Mouse (Mus musculus): ENCODE measurements at regions not wholly inside any gene's neighbourhood (a gene's known extent, or its start where the extent isn't known, plus 50 kb on each side); places are given as distances from the start of the nearest gene placed in this dataset.

DNA sequence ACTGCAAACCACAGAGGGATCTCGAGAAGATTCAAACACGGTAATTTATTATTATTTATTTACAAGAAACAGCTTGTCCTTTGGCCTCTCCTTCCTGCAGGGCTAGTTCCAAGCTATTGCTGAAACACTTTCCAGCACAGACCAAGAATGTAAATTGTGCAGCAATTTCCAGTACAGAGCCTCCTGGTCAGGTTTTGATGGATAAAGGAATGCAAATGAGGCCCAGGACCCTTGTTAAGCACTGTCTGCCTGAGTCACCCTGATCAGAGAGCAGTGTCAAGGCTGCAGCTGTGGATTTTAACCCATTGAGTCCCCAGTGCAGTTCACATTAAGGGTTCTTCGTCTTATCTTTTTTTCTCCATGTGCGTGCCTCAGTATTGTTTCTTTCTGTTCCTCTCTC lies 142.3 kb upstream of the Zkscan2 start:
- DNase-seq (ENCODE audit: inconsistent age in 2 of 2, low spot score in 1 of 2), result no peak

DNA sequence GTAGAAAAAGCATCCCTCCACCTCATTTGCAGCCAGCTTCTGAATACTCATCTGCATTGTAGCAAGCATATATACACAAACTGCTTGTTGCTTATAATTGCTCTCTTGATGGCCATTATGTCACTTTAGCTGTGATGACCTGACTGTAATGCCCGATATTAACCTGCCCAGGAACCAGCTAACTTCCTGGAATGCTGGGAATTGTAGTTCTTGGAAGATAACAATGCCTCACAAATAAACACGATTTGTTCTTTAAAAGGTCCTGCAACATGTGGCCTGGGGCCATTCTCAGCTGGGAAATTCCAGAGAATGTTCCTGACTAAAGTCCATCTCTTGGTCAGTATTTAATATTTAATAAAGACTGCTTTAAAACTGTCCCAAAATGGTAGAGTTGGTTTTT lies 143.2 kb upstream of the Zkscan2 start:
- no peak for DNase-seq (ENCODE audit: inconsistent age in 2 of 2, low spot score in 1 of 2)

DNA sequence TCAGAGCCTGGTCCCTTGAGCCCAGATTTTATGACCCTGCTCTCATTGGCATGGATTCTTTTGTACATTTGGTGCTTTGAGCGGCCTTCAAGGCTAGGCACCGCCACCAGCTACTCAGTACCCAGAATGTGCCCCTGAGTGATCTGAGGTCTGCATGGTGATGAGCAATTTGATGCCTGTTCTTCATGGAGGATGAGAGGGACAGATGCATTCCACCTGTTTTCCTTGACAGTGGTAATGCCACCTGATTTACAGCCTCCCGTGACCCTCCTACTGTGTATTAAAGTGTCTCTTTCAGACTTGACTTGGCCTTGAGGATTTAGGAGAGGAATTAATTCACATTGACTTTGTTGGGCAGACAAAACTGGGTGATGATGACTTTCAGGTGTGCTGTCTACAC lies 145.3 kb upstream of the Zkscan2 start:
- DNase-seq (ENCODE audit: inconsistent age in 2 of 2, low spot score in 1 of 2), result no peak

DNA sequence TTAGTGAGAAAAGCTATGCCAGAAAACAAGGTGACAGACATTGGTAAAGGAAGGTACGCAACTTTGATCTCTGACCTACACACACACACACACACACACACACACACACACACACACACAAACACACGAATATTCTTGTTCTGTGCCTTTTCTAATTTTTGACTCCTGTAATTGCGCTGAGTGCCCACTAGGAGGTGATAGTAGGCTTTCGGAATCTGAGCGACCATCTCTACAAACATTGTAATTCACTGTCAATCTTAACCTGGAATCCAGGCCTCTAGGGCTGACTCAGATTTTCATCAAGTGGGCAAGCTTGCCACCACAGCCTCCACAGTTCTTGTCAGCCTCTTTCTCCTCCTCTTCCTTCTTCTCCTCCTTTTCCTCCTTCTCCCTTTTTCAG lies 165.2 kb upstream of the Zkscan2 start:
- no peak for DNase-seq (ENCODE audit: inconsistent age in 2 of 2, low spot score in 1 of 2)

DNA sequence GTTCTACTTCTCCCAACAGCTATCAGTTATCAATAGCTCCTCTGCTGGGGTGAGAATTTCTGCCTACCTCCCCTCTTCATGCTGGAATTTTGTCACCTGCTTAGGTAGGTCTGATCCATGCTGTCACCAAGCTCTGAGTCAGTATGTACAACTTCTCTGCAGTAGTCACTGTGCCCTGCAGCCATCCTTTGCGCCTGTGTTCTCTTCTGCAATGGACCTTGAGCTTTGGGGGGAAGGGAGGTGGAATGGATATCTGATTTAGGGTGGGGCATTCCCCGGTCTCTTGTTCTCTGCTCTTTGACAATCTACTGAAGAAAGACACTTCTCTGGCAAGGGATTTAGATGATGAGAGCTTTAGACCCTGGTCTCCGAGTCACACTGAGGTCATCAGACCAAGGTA lies 184.5 kb upstream of the Zkscan2 start:
- DNase-seq (ENCODE audit: inconsistent age in 2 of 2, low spot score in 1 of 2), result no peak

DNA sequence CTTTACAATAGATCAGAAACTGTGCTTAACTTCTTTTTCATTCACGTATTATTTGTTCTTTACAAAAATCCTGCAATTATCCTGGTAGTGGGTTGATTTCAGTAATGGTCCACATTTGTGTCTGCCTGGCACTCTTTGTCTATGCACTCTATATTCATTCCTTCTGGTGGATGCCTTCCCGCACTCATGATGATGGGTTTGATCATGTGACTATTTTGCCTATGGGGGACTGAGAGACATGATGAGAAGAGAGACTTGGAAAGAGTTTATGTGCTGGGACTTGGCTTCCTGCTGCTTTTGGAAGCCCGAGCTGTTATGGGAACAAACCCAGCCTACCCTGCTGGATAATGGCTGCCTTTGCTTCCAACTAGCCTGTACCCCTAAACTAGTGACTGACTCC lies 186.3 kb upstream of the Zkscan2 start:
- DNase-seq (ENCODE audit: inconsistent age in 2 of 2, low spot score in 1 of 2), result no peak

DNA sequence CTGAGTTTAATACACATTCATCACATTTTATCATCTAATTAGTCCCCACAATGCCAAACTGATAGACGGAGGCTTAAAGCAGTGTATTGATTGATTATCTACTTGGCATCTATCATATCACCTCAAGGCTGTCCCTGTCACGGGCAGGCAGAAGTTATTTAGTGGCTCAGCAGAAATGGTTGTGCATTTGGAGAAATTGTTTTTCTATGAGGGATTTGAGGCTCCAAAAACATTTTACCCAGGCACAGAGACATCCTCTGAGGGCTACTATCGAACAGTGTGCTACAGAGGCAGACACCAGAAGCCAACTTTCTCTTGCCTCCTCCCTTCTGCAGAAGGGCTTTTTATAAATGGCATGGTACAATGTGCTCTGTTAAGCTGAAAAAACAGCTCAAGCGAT lies 230.8 kb upstream of the Zkscan2 start:
- DNase-seq (ENCODE audit: inconsistent age in 2 of 2, low spot score in 1 of 2), result no peak

DNA sequence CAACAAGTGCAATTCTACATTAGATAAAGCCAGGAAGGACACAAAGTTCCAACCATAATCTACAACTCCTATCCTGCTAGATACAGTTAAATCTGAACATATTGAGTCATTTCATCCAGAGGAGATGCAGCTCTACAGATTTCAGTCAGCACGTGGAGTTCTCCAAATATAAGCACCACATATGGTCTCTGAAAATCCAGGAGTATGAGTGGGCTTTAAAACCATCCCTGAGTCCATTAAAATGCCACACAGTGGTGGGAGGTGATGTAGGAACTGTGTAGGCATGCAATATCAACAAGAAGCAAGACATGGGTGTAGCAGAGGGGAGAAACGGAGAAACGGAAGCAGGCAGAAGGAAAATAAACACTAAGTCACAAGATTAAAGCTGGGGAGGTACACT lies 232.8 kb upstream of the Zkscan2 start:
- DNase-seq (ENCODE audit: inconsistent age in 2 of 2, low spot score in 1 of 2), result no peak

DNA sequence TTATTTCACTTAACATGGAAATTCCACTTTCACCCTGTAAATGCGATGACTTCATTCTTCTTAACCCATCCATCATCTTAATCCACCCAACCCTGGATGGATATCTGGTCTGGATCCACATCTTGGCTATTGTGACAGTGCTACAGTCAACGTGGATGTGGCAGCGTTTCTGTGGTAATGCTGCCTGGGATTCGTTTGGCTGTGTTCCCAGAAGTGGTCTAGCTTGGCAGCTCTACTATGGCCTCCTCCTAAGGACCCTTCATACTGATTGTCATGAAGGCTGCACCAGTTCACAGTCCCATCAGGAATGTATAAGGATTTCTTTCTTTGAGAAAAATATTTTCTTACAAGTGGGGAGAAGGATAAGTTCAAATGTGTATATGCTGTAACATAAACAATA lies 234.7 kb upstream of the Hs3st4 start:
- DNase-seq (ENCODE audit: inconsistent age in 2 of 2, low spot score in 1 of 2), result no peak

DNA sequence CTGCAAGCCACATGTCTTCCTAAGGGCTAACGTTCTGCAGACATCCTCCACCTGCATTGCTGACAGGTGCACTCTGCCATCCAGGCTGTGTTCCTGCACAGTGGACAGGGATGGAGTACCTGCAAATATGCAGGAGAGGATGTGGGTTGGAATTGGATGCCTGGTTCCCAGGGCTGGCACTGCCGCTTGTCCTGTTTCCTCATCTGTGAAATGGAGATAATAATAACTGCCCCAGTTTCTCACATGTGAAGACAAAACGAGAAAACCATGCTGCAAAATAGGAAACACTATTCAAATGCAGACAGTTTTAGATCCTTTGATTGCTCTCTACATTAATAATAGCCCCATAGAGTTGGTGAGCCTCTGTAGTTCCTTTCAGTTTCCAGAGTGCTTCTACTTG lies 229.4 kb upstream of the Hs3st4 start:
- no peak for DNase-seq (ENCODE audit: inconsistent age in 2 of 2, low spot score in 1 of 2)

DNA sequence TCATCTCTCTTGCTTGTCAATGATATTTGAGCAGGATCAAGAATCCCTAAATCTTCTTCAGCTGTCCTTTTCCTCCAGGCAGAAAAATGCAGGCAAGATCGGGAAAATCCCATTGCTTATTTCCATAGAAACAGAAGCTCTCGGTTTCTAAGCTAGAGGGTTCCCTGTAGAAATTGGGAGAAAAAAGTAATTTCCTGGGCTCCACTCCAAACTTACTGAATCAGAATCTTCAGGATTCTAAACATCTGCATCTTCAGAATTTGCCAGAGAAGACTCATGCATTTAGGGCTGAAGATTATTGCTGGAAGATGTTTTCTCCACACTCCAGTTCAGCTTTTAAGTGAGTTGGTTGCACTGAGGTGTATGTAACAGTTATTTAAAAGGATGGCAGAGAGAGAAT lies 187.6 kb upstream of the Hs3st4 start:
- DNase-seq (ENCODE audit: inconsistent age in 2 of 2, low spot score in 1 of 2), result no peak

DNA sequence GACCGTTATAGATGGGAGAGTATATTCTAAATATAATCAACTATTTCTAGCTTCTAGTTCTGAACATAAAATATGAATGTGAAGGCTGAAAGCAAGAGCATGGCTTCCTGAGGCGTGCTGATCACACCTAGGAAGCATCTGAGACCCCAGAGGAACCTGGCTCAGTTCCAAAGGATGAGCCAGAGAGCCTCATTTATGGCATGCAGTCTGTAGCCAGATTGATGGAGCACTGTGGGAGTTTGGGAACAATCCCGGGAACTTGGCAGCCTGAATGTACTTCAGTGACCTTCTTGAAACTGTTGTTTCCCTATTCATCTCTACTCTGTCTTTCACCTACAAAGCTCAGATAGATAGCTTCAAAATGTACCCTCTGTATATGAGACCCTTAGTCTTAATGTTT lies 186.6 kb upstream of the Hs3st4 start:
- DNase-seq (ENCODE audit: inconsistent age in 2 of 2, low spot score in 1 of 2), result no peak

DNA sequence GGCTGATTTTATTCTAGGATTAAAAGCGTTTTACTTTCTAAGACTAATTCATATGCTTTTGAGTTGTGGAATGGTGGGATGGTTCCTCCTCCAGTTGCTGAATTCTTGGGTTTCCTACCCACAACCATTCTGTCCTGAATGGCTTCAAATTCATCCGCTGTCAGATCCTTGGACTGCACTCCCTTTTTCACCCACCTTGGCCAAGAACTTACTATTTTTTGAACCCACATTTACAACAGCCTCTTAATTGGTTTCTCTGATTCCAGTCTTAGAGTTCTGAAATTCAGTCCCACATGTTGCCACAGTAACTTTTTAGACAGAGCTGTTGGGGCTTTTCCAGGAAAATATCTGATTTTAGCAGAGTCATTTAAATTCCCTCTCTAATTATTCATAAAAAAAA lies 177.0 kb upstream of the Hs3st4 start:
- no peak for DNase-seq (ENCODE audit: inconsistent age in 2 of 2, low spot score in 1 of 2)

DNA sequence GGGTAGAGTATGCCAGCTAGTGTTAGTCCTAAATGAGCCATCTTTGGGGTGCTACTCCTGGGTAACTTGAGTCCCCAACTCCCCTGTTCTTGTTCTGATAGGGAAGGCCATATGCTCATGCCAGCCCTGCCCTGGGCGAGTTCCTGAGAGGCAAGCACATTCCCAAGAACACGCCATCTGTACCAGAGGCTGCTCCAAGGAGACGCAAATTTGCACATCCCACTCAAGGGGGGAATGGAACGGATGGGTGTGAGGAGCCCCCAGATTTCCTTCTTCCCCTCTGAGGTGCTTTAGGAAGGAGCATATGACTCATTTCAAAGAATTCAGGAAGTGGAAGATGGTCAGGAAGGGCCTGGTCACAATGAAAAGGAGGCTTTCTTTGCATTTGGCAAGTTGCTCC lies 158.7 kb upstream of the Hs3st4 start:
- DNase-seq (ENCODE audit: inconsistent age in 2 of 2, low spot score in 1 of 2), result no peak

DNA sequence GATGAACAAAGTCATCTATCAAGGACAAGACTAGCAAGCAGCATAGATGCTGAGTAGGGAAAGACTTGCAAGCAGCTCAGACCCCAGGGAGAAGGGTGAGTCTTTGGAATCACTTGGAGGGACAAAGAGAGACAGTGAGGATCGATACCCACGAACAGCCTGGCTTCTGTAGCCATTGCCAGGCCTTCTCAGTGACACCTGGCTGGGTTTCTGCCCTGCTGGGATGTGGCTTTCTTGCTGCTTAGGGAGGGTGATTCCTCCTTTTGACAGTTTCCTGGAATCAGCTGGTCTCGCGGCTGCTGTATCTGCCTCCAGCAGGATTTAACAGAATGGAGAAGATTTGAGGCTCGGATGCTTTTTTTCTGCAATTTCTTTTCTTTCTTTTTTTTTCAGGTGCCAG lies 156.3 kb upstream of the Hs3st4 start:
- no peak for DNase-seq (ENCODE audit: inconsistent age in 2 of 2, low spot score in 1 of 2)

DNA sequence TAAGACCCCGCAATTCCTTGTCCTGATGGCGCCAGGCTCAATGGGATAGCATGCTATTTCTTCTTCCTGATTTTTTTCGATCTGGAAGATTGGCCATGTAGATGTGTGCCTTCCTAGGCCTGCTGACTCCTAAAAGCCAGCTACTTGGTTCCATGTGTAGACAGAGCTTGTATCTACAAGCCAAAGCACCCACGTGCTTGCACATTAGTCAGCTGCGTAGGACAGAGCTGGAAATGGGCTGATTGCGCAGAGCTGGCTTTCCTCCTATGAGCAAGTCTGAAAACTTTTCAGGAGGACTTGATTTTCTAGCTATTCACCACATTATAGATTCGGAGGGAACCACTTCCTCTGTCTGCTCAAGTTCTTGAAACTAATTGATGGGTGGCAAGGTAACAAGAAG lies 140.1 kb upstream of the Hs3st4 start:
- no peak for DNase-seq (ENCODE audit: inconsistent age in 2 of 2, low spot score in 1 of 2)

DNA sequence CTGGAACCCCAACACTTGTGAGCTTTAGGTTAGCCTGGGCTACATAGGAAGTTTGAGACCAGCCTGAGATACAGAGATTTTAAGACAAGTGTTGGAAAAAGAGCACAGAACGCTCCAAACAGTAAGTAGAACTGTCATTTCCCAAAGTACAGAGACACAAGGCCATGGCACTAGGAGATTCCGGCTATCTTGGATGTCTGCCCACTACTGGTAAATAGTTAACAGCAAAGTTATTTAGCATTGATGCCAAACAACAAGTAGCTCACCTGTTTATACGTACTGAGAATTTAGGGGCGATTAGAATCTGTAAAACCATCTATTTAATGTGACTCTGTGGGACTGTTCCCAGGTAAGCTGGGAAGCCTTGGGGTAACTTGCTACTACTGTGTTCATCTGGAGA lies 135.6 kb upstream of the Hs3st4 start:
- no peak for DNase-seq (ENCODE audit: inconsistent age in 2 of 2, low spot score in 1 of 2)

DNA sequence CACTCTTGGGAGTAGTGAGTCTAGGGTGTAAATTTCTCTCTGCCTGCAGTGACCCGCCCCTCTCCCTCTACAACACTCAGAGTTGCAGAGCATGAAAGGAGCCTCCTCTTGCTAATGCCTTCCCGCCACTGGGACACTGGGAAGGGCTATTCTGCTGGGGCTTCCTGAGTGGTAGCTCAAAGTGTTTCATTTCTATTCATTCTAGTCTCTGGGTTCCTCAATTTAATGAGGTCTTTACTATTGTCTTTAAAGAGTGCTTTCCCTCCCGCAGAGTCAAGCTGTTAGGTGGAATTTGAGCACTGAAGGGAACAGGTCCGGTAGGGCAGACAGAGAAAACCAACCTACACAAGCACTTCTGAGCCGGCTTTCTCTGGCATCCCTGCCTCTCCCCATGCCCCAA lies 134.0 kb upstream of the Hs3st4 start:
- DNase-seq (ENCODE audit: inconsistent age in 2 of 2, low spot score in 1 of 2), result no peak

DNA sequence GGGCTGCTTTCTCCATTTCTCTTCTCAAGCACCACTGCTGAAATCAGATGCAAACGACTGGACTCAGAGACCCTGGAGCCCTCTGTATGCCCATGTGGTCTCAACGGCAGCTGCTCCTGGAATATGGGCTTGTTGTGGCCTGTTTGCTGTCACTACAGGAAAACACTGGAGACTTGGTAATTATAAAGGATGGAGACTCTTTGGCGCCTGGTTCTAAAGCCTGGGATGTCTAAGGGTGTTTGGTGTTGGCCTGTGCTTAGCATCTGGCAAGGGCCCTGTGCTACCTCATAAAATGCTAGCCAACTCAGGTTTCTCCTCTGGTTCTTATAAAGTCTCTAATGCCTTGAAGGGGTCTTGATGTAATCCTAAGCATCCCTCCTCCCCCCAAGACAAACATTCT lies 133.4 kb upstream of the Hs3st4 start:
- no peak for DNase-seq (ENCODE audit: inconsistent age in 2 of 2, low spot score in 1 of 2)

DNA sequence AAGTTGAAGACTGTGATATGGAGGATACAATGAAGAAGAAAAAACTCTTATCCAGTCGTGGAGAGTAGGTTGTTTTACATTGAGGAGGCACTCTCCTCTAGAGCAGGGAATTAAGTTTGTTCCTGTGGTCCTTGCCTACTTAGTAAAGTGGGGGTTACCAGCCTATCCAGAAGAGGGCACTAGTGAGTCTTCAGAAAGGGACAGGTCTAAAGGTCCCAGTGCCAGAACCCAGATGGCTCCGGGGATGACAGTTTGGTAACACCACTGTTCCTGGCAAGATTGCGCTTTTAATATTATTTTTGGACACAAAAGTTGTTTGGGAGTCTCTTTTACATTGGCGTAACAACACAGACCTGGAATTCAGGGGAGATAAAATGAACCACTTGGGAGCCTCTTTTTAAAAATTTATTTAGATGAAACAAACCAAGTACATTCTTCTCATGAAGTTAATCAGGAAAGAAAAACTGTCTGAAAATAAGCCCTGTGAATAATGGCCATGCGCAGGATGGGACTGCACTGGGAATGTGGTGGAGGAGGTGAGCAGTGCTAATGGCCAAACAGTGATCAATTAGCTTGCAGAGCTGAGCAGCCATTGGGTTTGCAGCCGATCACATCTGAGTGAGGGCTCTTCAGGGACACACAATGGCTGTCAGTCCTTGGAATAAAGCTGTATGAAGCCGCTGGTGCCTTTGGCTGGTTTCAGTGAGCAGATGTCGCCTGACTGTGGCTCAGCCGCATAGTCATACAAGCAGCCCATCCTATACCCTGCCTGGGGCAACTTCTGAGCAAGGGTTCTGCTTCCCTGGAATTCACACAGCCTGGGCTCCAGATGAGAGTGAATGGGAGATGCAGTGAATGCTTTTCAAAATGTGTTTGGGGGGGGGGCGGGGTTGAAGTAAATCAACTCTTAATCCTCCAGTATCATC lies 132.1 kb upstream of the Hs3st4 start:
- DNase-seq (ENCODE audit: inconsistent age in 2 of 2, low spot score in 1 of 2), result peak in 1 of 2 experiments; percentile 34

DNA sequence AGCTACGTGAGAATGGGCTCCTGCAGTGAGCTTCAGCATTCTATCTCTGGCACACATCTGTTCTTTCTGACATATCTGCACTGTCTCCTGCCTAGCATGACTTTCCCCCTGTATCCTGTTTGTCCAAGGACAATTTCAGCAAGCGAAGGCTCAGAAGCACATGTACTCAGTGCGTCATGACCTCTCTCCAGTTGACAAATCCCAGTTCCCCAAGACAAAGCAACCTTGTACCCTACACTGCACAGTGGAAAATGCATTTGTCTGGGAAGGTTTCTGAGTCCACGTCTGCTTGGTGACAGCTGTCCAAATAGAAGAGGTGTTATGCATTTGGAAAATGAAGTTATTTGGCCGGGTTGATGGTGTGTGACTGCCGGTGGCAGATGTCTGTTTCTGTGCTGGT lies 125.1 kb upstream of the Hs3st4 start:
- DNase-seq (ENCODE audit: inconsistent age in 2 of 2, low spot score in 1 of 2), result no peak

DNA sequence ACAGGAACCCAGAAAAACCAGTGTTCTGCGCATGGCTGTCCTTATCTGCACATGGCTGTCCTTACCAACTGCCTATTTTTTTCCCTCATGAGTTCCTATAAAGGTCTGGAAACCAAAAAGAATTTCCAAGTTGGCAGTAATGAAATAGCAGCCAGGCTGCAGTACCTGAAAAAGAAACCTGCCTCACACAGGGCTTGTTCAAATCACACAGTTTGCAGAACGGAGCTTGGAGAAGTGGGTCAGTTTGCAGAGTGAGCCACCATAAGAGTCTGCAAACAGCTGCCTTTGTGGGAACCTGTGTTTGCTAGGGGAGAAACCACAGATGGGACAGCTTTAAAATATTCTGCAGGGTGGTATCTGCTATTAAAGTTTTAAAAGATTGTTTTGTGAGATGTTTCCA lies 121.0 kb upstream of the Hs3st4 start:
- no peak for DNase-seq (ENCODE audit: inconsistent age in 2 of 2, low spot score in 1 of 2)

DNA sequence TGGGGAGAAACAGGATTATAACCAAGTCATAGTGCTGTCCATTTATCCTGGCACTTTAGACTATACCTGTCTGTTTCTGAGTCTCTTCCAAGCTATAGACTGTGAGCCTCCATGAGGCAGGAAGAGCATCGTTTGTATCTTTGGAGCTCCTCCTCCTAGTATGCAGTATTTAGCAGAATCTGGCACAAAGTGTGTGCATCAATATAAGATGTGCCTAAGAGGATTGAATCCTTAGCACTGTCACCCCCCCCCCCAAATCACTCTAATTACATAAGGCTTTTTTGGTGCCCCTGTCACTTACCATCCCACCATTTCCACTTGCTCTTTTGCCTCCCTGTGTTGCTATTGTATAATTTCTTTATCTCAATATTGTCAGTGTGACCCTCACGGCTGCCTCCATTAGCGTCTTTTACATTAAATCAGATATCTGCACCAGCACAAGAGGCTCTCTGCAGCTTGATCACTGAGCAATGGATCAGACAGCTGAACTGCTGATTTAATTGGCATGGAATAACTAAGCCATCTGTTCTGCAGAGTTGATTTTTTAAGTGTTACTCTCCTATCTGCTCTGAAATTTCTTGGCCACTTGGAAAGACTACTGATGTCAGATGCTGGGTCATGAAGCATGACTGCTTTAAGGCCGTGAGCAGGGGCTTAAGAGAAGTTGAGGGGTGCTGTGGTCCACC lies 85.8 kb upstream of the Hs3st4 start:
- no peak for DNase-seq (ENCODE audit: inconsistent age in 2 of 2, low spot score in 1 of 2)
